Mouse (Mus musculus) left cerebral cortex, adult 8-10 months (tissue): ENCODE data around the gene Gm7544. TPM values are rescaled to one million over a fixed set of nuclear protein-coding genes. Genes with fewer than 3 reads are reported as not detected.
"Not testable (repeated sequence)": the region's sequence is repeated elsewhere in the genome, so short reads cannot be mapped to it uniquely, and the experiment has no call there.

Experiments
- DNase-seq, 2 experiments: peaks; one replicate each; pipeline ENCODE4 v3.0.0; 2022; ENCODE audit warnings: low spot score in 2 of 2
- total RNA-seq, 4 experiments: library from RNA; stranded (reverse); gene quantifications; 2 replicates each; pipeline ENCODE4 v1.2.4; 2022

Gm7544 gene
- total RNA-seq, 4 experiments from 2014 or later: not detected

DNA sequence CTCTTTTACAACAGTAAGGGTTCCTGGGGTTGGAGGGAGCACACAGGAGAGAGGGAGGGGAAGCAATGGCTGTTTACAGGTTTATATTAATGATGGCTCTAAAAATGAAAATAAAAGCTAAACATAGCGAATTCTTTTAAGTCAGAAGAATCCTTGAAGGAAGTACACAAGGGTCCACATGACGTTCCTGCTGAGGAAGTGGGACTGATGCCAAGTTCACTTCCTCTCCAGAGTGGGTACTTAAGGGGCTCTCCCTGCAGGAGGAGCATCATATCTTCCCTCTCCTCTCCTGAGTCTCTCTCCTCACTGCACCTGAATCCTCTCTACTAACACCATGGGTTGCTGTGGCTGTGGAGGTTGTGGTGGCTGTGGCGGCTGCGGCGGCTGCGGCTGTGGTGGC, 31.2 kb downstream of the Gm7544 start, which contains the start of gene A030014E15Rik:
TSS of gene A030014E15Rik (plus strand) at position 268 of the 400 bp plus-strand sequence.
- DNase-seq: no peak

DNA sequence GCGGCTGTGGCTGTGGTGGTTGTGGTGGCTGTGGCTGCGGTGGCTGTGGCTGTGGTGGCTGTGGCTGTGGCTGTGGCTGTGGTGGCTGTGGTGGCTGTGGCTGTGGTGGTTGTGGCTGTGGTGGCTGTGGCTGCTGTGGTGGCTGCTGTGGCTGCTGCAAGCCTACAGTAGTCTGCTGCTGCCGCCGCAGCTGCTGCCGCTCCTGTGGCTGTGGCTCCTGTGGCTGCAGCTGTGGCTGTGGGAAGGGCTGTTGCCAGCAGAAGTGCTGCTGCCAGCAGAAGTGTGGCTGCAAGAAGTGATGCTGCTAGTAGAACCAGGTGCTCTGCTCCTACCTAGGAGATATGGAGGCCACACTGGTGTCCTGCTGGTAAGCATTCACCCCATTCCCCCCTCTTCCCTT, 42.4 kb downstream of the Gm7544 start:
- not testable (repeated sequence) for DNase-seq

DNA sequence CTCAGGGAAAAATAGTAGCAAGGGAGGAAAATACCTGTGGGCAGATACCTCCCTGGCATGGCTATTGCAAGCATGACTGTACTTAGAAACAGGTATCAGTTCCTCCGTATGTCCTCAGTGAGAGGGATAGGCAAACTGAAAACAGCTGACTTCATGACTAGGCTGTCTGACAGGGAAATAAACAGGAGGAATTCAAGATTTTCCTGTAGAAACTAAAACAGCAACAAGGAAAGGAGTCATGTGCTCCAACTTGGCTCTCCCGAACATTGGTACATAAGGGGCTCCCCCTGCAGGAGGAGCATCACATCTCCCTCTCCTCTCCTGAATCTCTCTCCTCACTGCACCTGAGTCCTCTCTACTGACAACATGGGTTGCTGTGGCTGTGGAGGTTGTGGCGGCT, 42.8 kb downstream of the Gm7544 start, which contains the start of gene A030005L19Rik:
TSS of gene A030005L19Rik (plus strand) at position 301 of the 400 bp plus-strand sequence.
- DNase-seq: no peak

DNA sequence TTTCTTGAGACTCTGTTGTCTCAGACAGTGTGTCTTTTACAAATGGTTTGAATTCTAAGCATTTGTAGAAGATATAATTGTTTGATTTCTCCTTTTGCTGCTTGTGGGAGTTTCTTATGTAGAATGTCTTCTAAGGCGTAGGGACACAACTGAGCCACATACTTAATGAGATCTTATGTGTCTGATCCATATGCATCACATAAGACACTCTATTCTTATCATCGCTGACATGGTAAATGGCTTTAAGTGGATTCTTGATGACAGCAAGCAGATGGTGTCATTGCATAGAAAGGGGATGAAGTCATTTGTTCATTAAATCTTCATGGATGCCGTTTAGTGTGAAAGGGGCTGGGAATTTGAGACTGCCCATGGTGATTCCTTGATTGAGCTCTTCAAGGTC, 49.9 kb downstream of the Gm7544 start:
- DNase-seq: no peak

Other genes with a start within 250 kb of the Gm7544 start
- gene Mff, start 231.1 kb downstream of the Gm7544 start, total RNA-seq: 100 to 1,000 TPM; 250 to 309 (median 281) TPM
- gene Tm4sf20, start 187.6 kb downstream of the Gm7544 start, total RNA-seq: not detected
- not detected for gene Gm47791, start 184.8 kb downstream of the Gm7544 start, total RNA-seq
- gene Agfg1, start 116.5 kb downstream of the Gm7544 start, total RNA-seq: 10 to 100 TPM; 59.0 to 69.1 (median 62.1) TPM
- under 1 TPM in 3 of 4 experiments, not detected in 1; 0.73 to 0.96 (median 0.84) TPM for gene A030005L19Rik, start 42.7 kb downstream of the Gm7544 start, total RNA-seq
- not detected for gene A030014E15Rik, start 31.1 kb downstream of the Gm7544 start, total RNA-seq
- not detected for gene Gm6217, start 24.6 kb downstream of the Gm7544 start, total RNA-seq
- not detected for gene A030003K21Rik, start 12.6 kb downstream of the Gm7544 start, total RNA-seq
- not detected for gene Gm47955, start 4.3 kb upstream of the Gm7544 start, total RNA-seq
- gene Gm47959, start 44.5 kb upstream of the Gm7544 start, total RNA-seq: not detected
- gene Slc19a3, start 82.4 kb upstream of the Gm7544 start, total RNA-seq: 1 to 10 TPM; 1.8 to 2.8 (median 2.1) TPM
- not detected for gene Krtap28-10, start 86.5 kb upstream of the Gm7544 start, total RNA-seq
- not detected for gene Gm47969, start 88.9 kb upstream of the Gm7544 start, total RNA-seq
- not detected for gene A030005K14Rik, start 103.4 kb upstream of the Gm7544 start, total RNA-seq
- not detected for gene Krtap28-13, start 104.9 kb upstream of the Gm7544 start, total RNA-seq
- not detected for gene Ccl20, start 160.8 kb upstream of the Gm7544 start, total RNA-seq
- under 1 TPM in 2 of 4 experiments, not detected in 2; 0.27 to 0.77 TPM for gene Daw1, start 203.7 kb upstream of the Gm7544 start, total RNA-seq